In the genomic region with DNA sequence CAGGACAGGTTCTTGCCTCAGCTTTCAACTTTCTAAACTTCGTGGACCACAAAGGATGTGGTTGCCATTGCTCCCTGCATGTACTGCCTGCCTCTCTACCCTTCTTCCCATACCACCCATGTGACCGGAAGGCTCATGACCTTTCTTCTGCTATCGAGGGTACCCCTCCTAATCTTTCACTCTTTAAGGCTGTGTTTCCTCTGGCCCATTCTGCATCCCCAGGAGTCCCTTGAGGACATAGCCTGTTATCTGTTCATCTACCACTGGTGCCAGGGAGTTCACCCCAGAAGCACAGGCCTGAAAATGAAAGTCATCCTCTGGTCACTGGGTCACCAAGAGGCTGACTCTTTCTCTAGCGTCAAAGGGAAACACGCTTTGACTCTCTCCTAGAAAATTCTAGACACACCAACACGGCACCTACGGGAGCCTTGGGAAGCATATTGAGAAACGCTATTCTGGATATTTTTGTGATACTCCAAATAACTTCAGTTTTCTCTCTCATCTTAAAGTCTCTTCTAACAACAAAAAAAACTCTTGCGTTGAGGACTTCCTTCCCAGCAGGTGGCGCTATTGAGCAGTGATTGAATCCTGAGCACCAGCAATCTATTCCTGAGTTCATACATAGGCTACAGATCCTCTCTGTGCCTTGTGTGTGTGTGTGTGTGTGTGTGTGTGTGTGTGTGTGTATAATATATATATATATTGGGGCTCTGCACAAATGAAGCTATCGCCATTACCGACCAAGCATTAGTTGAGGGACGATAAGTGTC, we compare ENCODE assay signal across 9 mouse cellular contexts. TPM values are rescaled to one million over a fixed set of nuclear protein-coding genes. Genes with fewer than 3 reads are reported as not detected.
A peak's percentile ranks its signal among the peaks of the same experiment; 100 is the strongest.
DNase-seq lines count a peak whose midpoint lies in the region; ATAC-seq lines count a peak whose summit lies in the region.
"Had no signal": no experiment of that assay in that cellular context is flagged by ENCODE, and none has a peak within 500 bp of the region (broad histone marks: within the 10 kb centered on the region; RNA-seq: fewer than 3 reads in every experiment).

No protein-coding gene starts in this region.

- peak; percentile 70 for DNase-seq in layer of hippocampus, adult 11-12 months (ENCODE audit: low spot score)
- no peak for DNase-seq in layer of hippocampus, adult 9-10 months (ENCODE audit: low spot score)
- peak; percentile 73 to 82 for DNase-seq in cerebellum, adult 18-20 months
- DNase-seq in lung, adult 18-20 months = peak; percentile 48 to 53
- peak; percentile 77 for DNase-seq in neural tube, embryonic 11.5 days (ENCODE audit: low spot score)
- peak; percentile 34 for DNase-seq in testis, postnatal 14 days (ENCODE audit: low spot score)

- H3K36me3 ChIP-seq in intestine, embryonic 16.5 days (ENCODE audit: control insufficient read depth, insufficient read depth, low read length) = no peaks in the 10 kb centered on the region
- H3K36me3 ChIP-seq in neural tube, embryonic 11.5 days (ENCODE audit: control insufficient read depth, insufficient read depth, low read length) = no peaks in the 10 kb centered on the region
- H3K36me3 ChIP-seq: embryonic facial prominence, embryonic 13.5 days had no signal

- WGBS in intestine, embryonic 16.5 days = 42% methylated on average over 13 of the region's 13 CpGs
- 43% methylated on average over 13 of the region's 13 CpGs for WGBS in neural tube, embryonic 11.5 days

- H3K9ac ChIP-seq in intestine, embryonic 16.5 days (ENCODE audit: low read depth, low read length) = no peak overlapping the region
- H3K9ac ChIP-seq in neural tube, embryonic 11.5 days (ENCODE audit: low read length) = no peak overlapping the region
- H3K9ac ChIP-seq: embryonic facial prominence, embryonic 13.5 days had no signal

- no peak overlapping the region for H3K4me2 ChIP-seq in intestine, embryonic 16.5 days (ENCODE audit: low read depth, low read length)
- H3K4me2 ChIP-seq in neural tube, embryonic 11.5 days (ENCODE audit: low read depth) = no peak overlapping the region
- H3K4me2 ChIP-seq: embryonic facial prominence, embryonic 13.5 days had no signal

- no peak overlapping the region for H3K27ac ChIP-seq in intestine, embryonic 16.5 days (ENCODE audit: low read length)
- H3K27ac ChIP-seq in neural tube, embryonic 11.5 days (ENCODE audit: low read depth, low read length) = no peak overlapping the region
- H3K27ac ChIP-seq: embryonic facial prominence, embryonic 13.5 days had no signal

- H3K9me3 ChIP-seq in intestine, embryonic 16.5 days (ENCODE audit: control insufficient read depth, low read length) = peaks cover 3% of the 10 kb centered on the region; the same call in 1 of the 2 replicates
- 0 out of 2 replicates have a peak, but pooled peaks cover 2% of the 10 kb centered on the region for H3K9me3 ChIP-seq in neural tube, embryonic 11.5 days (ENCODE audit: control insufficient read depth, low read length)
- H3K9me3 ChIP-seq: embryonic facial prominence, embryonic 13.5 days had no signal

- H3K27me3 ChIP-seq in intestine, embryonic 16.5 days (replicated peaks; ENCODE audit: control insufficient read depth, insufficient read depth, low read length) = no peaks in the 10 kb centered on the region
- H3K27me3 ChIP-seq in neural tube, embryonic 11.5 days (ENCODE audit: control insufficient read depth, insufficient read depth, low read length) = no peaks in the 10 kb centered on the region

- ATAC-seq in frontal cortex, adult (ENCODE audit: low TSS enrichment) = peak; percentile 25; the same call in 1 of the 2 replicates
- peak; percentile 62; the same call in 1 of the 2 replicates for ATAC-seq in intestine, embryonic 16.5 days
- ATAC-seq in neural tube, embryonic 11.5 days (ENCODE audit: insufficient read depth, low FRiP score, low TSS enrichment) = peak; percentile 71

- no peaks in the 10 kb centered on the region for H3K4me1 ChIP-seq in intestine, embryonic 16.5 days (ENCODE audit: control insufficient read depth, insufficient read depth, low read length)
- H3K4me1 ChIP-seq in neural tube, embryonic 11.5 days (ENCODE audit: control insufficient read depth, insufficient read depth, low read length) = no peaks in the 10 kb centered on the region

- H3K4me3 ChIP-seq in intestine, embryonic 16.5 days (ENCODE audit: low read length) = no peak overlapping the region
- no peak overlapping the region for H3K4me3 ChIP-seq in neural tube, embryonic 11.5 days (ENCODE audit: low read depth, low read length)
- H3K4me3 ChIP-seq: embryonic facial prominence, embryonic 13.5 days had no signal

RNA-seq across cellular contexts. Expression of a gene that starts 21.4 kb away (rescaled TPM):
- polyA plus RNA-seq in intestine, embryonic 16.5 days (2015; fragmentation: Nextera tagmentation; extraction: Ambion mirVana) = 0.12 and 0.13 TPM in 2 replicates
- polyA plus RNA-seq in neural tube, embryonic 11.5 days (2014; fragmentation: Nextera tagmentation; extraction: Ambion mirVana) = 0.65 and 0.89 TPM in 2 replicates

RNA-seq across cellular contexts. Expression of a gene that starts 32.7 kb away (rescaled TPM):
- polyA plus RNA-seq in intestine, embryonic 16.5 days (2015; fragmentation: Nextera tagmentation; extraction: Ambion mirVana) = 14.4 and 15.4 TPM in 2 replicates
- 3.2 TPM in 2 replicates for polyA plus RNA-seq in neural tube, embryonic 11.5 days (2014; fragmentation: Nextera tagmentation; extraction: Ambion mirVana)
